Mouse (Mus musculus): ENCODE measurements around the gene Rpia.
"Not testable (repeated sequence)": the region's sequence is repeated elsewhere in the genome, so short reads cannot be mapped to it uniquely, and the experiment has no call there.

The Rpia gene

GRCm38 (mm10) chr6:70791824-70792535, at the start of gene Rpia:
Rpia (minus strand) TSS chr6:70792232.
- peak; percentile 98 for ATAC-seq (ENCODE audit: insufficient number of reproducible peaks, low FRiP score, low TSS enrichment)

GRCm38 (mm10) chr6:70840281-70840680, 48.2 kb upstream of the Rpia start:
- ATAC-seq (ENCODE audit: insufficient number of reproducible peaks, low FRiP score, low TSS enrichment), result no peak

DNA sequence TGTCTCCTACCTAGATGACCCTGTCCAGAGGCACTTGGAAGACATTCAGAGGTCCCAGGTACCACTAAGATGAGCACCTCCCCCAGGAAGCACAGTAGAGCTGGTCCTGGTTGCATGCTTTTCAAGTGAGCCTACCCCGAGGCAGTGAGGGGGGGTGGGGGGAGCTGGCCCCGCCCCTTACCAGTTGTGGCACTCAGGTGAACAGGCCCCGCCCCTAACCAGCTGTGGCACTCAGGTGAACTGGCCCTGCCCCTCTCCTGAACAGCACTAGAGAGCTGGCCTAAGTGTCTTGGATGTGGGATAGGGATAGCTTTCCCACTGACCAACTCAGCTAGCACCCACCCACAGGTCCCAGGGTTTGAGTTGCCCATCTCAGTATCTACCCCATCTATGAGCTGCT, 46.5 kb upstream of the Rpia start:
- ATAC-seq (ENCODE audit: insufficient number of reproducible peaks, low FRiP score, low TSS enrichment), result no peak

DNA sequence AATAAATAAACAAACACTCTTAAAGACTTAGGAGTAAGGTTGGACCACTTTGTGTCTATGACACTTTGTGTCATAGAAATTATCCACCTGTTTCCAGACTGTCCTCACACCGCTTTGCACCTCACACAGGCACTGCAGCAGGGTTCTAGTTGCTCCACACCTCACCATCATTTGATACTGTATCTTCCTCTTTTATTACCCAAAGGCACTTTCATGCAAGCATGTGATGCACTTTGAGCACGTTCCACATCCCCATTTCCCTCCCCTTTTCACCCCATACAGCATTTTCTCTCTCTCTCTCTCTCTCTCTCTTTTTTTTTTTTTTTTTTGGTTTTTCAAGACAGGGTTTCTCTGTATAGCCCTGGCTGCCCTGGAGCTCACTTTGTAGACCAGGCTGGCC, 45.3 kb upstream of the Rpia start:
- no peak for ATAC-seq (ENCODE audit: insufficient number of reproducible peaks, low FRiP score, low TSS enrichment)

DNA sequence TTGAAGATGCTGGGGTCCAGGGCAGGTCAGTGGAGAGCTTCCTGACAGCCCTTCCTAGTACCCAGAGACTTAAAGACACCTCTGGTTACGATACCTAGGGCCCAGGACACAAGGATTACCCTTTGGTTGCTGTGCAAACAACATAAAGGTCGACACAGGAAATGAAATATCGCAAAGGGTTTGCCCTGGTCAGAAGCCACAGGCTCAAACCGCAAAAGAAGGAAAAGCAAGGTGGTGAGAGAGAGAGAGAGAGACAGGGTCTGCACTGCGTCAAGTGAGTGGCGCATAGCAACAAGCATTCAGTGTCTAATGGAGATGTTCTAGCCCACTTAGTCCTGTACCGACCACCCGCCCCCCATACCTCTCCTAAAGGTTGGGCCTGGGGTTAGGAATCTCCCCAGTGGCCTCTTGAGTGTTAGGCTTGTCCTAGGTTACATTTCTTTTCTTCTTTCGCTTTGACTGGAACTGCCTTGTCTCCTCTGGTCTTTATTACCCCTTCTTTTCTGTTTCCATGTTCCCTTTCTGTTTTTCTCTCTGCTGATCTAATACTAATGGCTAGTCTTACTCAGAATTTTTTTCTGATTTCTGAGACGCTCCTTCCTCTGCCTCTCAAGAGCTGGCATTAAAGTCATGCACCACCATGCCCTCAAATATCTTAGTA, 39.3 kb upstream of the Rpia start:
- ATAC-seq (ENCODE audit: insufficient number of reproducible peaks, low FRiP score, low TSS enrichment), result no peak

DNA sequence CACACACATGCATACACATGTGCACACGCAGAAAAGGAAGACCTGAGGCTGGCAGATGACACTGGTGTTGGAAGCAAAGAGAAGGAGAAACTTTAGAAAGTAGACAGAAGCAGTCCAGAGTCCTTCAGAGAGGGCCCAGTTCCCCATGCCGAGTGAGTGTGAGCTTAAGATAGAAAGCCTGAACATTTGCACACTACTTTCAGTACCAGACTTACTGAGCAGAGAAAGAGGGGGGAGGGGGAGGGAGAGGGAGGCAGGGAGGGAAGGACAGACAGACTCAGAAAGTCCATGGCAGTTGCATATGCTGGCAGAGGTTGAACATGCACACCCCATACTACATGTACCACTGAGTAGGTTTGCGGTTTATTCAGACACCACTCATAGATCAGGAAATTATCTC, 38.5 kb upstream of the Rpia start:
- ATAC-seq (ENCODE audit: insufficient number of reproducible peaks, low FRiP score, low TSS enrichment), result no peak

GRCm38 (mm10) chr6:70829451-70829850, 37.4 kb upstream of the Rpia start:
- no peak for ATAC-seq (ENCODE audit: insufficient number of reproducible peaks, low FRiP score, low TSS enrichment)

DNA sequence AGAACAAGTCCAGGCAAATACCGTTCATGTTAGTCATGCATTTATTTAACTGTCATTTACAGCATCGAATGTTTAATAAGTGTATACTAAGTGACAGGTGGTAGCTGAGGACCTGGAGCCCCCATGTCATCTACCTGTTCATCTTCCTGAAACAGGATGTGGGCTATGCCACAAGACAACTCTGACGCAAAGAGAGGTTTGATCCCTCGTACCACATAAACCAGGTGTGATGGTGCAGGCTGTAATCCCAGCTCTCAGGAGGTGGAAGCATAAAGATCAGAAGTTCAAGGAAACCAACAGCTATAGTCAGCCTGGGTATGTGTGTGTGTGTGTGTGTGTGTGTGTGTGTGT, 32.9 kb upstream of the Rpia start:
- no peak for ATAC-seq (ENCODE audit: insufficient number of reproducible peaks, low FRiP score, low TSS enrichment)

GRCm38 (mm10) chr6:70824085-70824986, 32.3 kb upstream of the Rpia start:
- ATAC-seq (ENCODE audit: insufficient number of reproducible peaks, low FRiP score, low TSS enrichment), result peak; percentile 98

DNA sequence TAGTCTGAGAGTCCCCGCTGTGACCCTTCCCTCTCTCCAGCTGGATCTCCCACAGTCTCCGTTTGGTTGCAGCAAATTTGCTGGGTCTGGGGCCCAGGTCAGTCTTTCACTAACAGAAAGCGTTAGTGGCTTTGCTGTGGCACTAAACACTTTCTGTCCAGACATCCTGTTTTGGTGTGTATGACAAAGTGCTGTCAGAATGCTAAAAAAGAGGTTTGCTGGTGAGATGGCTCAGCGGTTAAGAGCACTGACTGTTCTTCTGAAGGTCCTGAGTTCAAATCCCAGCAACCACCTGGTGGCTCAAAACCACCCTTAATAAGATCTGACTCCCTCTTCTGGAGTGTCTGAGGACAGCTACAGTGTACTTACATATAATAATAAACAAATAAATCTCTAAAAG, 31.2 kb upstream of the Rpia start:
- ATAC-seq (ENCODE audit: insufficient number of reproducible peaks, low FRiP score, low TSS enrichment), result not testable (repeated sequence)

DNA sequence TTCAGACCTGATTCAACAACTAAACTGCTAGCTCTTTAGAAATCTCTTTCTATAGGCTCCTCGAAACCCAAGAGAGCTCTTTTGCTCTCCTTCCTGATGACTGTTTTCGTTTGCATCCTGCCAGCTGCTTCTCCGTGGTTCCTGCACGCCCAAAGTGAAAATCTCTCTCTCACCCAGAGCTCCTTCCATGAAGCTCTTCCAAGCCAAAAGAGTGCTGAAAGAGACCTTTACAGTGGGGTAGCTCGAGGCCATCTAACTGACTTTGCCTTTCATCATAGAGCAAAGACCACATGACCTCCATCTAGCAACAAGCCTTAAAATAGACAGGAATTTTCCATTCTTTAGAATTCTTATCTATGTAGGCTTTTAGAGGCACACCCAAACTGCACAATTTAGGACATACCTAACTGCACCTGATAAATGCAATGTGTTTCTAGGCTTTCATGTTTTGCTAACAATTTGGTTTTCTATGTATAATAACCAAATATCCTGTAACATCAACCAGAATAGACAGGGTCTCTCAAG, 30.4 kb upstream of the Rpia start:
- ATAC-seq (ENCODE audit: insufficient number of reproducible peaks, low FRiP score, low TSS enrichment), result no peak

DNA sequence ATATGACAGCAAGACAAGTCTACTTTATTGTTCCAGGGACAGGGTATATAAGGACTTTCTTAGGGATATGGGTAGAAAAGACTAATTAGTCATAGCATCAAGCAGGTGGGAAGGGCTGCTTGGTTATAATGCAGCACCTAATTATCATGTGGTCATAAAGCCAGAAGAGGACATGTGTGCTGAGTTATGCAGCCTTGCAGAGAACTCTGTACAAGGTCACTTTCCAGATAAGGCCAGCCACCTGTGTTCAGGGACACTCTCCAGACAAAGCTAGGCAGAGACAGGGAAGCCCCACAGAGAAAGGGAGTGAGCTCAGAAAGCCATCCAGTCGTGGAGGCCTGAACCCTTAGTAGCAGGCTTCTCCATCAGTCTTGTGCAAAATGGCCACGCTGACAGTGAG, 29.5 kb upstream of the Rpia start:
- no peak for ATAC-seq (ENCODE audit: insufficient number of reproducible peaks, low FRiP score, low TSS enrichment)

DNA sequence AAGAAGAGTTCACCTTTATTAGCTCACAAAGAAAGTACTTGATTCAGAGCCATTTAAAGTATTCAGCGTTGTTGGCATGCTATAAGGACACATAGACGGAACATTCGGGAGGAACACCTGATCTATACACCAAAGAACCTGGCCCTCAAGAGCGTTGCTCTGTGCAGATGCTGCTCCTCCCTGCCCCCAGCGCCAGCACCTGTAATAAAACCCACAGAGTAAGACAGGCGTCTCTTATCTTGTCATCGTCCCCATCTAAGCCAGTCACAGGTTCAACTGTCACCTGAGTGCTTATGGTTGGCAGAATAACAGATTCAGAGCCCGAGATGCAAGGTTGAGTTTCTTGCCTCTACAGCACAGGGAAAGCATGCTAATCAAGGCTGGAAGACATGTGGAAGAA, 23.4 kb upstream of the Rpia start:
- ATAC-seq (ENCODE audit: insufficient number of reproducible peaks, low FRiP score, low TSS enrichment), result no peak

DNA sequence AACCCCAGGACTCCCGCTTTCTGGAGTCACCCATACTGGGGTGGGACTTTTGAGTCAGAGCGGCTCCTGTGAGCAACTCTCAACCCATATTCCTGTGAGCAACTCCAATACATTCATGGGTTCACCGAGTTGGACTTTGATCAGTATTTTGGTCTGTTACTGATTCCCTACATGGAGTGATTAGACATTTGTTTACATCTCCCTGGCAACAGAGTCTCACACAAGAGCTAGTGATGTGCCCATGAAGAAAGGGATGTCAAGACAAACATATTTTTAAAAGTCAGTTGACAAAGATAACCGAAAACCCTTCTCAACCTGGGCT, 22.6 kb upstream of the Rpia start:
- ATAC-seq (ENCODE audit: insufficient number of reproducible peaks, low FRiP score, low TSS enrichment), result no peak

GRCm38 (mm10) chr6:70813921-70814628, 22.0 kb upstream of the Rpia start:
- ATAC-seq (ENCODE audit: insufficient number of reproducible peaks, low FRiP score, low TSS enrichment), result no peak

DNA sequence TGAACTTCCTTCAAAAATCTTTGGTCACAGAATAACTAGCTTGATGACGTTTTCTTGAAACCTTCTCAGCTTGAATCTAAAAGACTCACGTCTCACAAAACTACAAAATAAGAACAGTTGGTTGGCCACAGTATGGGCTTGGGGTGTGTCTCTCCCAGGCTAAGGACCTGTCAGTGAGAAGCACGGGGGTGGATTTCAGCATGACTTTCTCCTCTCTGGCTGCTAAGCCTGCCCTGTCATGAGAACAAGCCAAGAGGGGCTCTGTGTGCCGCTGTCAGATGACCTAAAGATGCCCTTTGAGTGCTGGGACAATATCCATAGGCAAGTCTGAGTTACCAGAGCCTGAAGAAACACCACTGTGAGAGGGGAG, 20.5 kb upstream of the Rpia start:
- no peak for ATAC-seq (ENCODE audit: insufficient number of reproducible peaks, low FRiP score, low TSS enrichment)

DNA sequence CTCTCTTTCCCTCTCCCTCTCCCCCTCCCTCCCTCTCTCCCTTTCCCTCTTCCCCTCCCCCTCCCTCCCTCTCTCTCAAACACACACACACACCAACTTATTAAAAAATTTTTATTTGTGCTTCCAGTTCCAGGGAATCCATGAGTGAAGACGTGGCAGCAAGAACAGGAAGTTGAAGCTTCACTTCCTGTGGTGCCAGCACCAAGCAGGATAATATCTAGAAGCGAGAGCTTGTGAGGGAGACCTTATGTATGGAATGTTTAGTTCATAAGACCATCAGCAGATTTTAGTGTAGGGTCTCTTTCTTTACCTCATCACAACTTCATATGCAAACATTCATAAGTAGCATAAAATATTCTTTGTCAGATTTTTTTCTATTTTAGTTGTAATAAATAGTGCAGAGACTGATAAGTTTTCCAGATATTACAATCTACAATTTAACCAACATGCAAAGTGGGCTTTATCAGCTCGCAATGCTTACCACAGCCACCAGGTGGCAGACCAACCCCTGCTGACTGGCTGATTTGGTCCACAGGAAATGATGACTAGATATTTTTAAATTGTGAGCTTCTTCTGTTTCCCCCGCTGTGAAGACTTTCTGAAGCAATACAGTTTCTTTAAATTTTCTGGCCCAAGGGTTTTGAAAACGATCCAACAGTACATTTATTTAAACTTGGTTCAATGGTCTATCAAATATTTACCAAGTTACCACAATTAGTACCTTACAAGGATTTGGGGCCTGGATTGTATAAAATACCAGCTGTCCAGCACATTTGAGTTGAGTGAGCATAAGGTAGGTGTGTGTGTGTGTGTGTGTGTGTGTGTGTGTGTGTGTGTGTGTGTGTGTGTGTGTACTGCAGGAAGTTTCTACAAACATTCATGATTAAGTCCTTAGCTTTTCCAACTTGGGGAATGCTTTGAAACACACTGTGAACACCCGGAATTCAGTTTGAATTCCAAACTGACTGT, 19.8 kb upstream of the Rpia start:
- no peak for ATAC-seq (ENCODE audit: insufficient number of reproducible peaks, low FRiP score, low TSS enrichment)

DNA sequence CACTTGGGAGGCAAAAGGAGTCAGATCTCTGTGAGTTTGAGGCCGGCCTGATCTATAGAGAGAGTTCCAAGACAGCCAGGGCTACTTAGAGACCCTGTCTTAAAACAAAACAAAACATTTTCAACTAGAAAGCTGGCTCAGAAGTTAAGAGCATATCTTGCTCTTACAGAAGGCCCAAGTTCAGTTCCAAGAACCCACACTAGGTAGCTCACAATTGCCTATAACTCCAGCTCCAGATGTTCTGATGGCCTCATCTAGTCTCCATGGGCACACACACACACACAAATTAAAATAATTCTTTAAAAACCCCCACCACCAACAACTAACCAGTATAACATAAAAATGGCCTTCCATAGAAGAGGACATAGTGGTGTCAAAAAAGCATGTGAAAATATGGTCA, 18.5 kb upstream of the Rpia start:
- no peak for ATAC-seq (ENCODE audit: insufficient number of reproducible peaks, low FRiP score, low TSS enrichment)

DNA sequence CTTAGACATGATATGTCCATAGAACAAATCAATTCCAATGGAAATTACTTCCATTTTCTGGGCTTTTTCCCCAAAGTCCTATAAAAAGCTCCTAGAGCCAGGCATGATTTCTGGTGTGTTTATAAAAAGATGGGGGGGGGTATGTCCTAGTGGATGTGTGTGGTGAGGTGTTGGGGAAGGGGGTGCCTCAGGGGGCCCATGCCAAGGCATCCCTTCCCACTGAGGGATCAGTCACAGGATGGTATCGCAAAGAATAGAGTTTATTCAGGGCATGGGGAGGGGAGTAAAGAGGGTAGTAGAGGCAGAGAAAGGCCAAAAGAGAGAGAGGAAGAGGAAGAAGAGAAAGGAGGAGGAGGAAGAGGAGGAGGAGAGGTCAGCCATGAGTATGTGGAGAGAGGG, 14.5 kb upstream of the Rpia start:
- ATAC-seq (ENCODE audit: insufficient number of reproducible peaks, low FRiP score, low TSS enrichment), result no peak
